Mouse (Mus musculus) urinary bladder, postnatal 14 days (tissue): ENCODE measurements at regions not wholly inside any gene's neighbourhood (a gene's known extent, or its start where the extent isn't known, plus 50 kb on each side); places are given as distances from the start of the nearest gene placed in this dataset.

Experiments used
- DNase-seq: peaks from one replicate; pipeline ENCODE4 v3.0.0; 2021; ENCODE audit warnings: low spot score

DNA sequence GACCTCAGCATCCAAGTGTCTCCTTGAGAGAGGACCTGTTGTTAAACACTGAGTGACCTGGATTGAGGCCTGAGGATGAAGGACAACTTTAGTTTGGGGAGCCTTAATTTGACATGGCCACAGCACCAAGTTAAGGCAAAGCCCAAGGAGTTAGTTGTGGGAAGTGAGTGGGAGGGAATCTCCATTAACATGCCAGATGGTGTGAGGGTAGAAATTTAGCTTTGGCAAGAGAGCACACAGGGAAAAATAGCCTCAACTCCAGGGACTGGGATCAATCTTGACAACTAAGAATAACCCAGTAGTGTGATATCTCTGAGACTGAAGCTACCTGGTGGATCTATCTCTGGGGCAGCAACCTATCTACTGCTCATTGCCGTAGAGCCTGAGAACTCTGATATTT lies 105.4 kb downstream of the Ahr start:
- DNase-seq = no peak

GRCm38 (mm10) chr12:35419206-35419605 lies 115.6 kb downstream of the Ahr start:
- no peak for DNase-seq

- DNase-seq = no peak
Measured at GRCm38 (mm10) chr12:35417943-35418342, 116.9 kb downstream of the Ahr start.

DNA sequence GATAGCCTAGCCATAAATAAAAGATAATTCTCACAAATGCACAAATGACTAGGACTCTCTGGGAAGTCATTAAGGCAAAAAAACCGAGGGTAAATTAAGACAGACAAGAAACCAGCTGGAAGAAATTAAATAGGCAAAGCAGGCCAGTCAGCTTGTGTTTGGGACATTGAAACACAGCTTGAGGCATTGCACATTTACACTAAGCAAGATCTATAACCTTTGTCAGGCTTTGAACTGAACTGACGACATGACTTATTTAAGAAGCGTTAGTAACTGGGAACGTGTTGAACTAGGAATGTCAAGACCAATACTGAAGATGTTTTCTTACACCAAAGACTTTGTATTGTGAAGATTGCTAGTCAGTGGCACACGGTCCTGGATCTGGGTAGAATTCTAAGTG lies 118.3 kb downstream of the Ahr start:
- DNase-seq = no peak

- DNase-seq = no peak
Measured at GRCm38 (mm10) chr12:35412715-35413114, 122.1 kb downstream of the Ahr start.

GRCm38 (mm10) chr12:35408461-35408860 lies 126.4 kb downstream of the Ahr start:
- DNase-seq = no peak

DNA sequence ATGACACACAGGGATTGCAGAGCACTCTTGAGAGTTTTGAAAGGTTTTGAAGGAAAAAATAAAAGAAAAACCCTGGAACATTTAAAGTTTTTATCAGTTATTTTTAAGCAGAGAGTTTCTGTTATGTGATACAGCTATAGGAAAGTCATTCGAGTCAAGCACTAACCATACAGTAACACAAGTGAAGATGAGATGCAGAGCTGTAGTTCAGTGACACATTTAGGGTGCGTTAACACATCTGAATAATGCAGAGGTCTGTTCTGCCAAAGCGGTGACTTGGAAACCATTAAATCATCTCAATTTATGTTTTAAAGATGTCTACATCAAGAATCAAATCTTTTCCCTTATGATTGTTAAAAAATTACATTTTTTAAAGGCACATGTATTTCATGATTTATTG lies 126.8 kb downstream of the Ahr start:
- DNase-seq = no peak

GRCm38 (mm10) chr12:35401853-35402252 lies 133.0 kb downstream of the Ahr start:
- no peak for DNase-seq

DNA sequence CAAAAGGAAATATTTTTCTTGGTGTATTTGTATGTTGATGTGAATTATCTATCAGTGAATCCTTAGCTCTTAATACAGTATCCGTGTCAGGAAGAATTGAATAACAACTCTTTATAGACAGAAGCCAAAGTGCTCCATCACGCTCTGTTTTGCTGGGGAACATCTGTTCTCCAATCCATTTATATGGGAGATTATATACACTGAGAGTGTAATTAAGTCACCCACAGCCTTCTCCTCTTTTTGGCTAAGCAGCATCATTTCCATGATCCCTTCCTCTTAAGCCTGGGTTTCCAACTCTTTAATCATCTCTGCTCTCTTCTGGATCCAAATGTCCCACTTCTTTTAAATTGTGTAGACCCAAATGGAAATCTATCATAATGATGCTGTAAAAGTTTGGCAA lies 133.6 kb downstream of the Ahr start:
- DNase-seq = no peak

DNA sequence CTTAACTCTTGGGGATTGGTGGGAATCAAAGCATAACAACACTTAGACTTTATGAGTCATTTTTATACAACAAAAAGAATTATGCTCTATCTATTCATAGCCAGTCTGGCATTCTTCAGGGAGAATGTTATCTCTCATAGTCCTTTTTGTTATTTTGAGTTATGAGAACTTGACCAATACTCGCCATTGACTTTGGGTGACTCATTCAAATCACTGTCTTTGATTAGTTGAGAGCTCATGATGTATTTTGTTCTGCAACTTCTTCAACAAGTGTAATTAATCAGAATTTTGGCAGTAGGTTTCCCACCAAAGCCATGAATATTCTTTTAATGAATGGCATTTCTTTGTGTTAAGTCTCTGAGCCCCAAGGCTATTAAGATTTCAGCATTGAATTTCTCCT lies 139.6 kb downstream of the Ahr start:
- no peak for DNase-seq

- DNase-seq = no peak
Measured at GRCm38 (mm10) chr12:35392111-35392510, 142.7 kb downstream of the Ahr start.

- DNase-seq = no peak
Measured at GRCm38 (mm10) chr12:35390266-35390665, 144.6 kb downstream of the Ahr start.

DNA sequence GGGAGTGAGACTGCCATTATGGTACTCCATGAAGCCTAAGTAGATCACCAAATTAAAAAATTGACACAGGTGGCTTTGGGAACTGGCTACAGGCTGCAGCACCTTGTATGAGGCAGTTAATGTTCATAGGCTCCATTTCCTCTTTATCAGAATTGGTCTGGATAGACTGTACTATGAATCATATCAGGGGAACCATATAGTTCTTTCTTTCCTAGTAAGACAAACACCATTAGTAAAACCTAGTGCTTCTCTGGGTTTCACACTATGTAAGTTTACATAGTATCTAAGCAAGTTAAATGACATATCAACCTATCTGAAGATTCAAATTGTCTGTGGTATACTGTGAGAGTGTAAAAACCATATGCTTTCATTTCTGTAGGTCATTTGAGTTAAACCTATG lies 145.0 kb downstream of the Ahr start:
- DNase-seq = no peak

DNA sequence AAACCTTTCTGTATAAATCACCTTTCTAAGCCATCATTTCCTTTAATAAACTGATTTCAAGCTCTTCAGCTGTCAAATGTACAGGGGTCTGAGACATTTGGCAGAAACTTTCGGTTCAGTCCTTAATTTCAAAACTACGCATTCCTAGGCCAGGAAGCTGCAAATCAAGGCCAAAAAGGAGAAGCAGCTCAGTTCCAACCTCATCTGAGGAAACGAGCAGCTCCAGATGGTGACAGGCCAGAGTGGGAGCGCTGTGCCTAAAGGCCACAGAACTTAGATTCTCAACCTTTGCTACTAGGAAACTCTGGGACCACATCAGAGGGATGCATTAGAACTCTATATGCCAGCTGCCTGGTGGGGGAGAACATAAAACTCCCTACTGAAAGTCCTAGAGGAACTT lies 150.6 kb downstream of the Ahr start:
- DNase-seq = no peak

- no peak for DNase-seq
Measured at GRCm38 (mm10) chr12:35377266-35377665, 157.6 kb downstream of the Ahr start.

DNA sequence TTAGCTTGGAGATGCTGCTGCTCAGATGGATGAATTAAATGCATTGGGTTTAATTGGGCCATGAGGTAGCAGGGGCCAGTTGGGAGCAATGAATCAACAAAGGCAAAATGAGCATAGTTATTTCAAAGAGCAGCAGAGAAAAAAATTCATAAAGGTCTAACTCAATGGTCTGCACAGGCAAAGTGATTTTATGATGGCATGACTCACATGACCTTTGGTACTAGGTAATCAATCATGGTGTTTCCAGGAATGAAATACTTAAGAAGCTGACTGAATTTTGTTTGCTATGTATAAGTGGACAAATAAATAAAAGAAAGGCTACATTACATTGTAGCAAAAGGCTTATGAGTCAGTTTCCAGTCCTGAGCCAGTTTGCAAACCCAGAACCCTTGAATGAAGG lies 158.5 kb downstream of the Ahr start:
- no peak for DNase-seq

- no peak for DNase-seq
Measured at GRCm38 (mm10) chr12:35357901-35358300, 176.9 kb downstream of the Ahr start.

- DNase-seq = no peak
Measured at GRCm38 (mm10) chr12:35338191-35338954, 196.5 kb downstream of the Ahr start.

GRCm38 (mm10) chr12:35336314-35336713 lies 198.5 kb downstream of the Ahr start:
- no peak for DNase-seq

GRCm38 (mm10) chr12:35334344-35335075 lies 200.3 kb downstream of the Ahr start:
- no peak for DNase-seq

GRCm38 (mm10) chr12:35331303-35331702 lies 203.5 kb downstream of the Ahr start:
- no peak for DNase-seq

- DNase-seq = no peak
Measured at GRCm38 (mm10) chr12:35329699-35330098, 205.1 kb downstream of the Ahr start.

- no peak for DNase-seq
Measured at GRCm38 (mm10) chr12:35319571-35319970, 215.3 kb downstream of the Ahr start.

- no peak for DNase-seq
Measured at GRCm38 (mm10) chr12:35317046-35317445, 217.8 kb downstream of the Ahr start.
